Mouse (Mus musculus) liver, embryonic 12.5 days (tissue): ENCODE results near the gene St3gal3. TPM values are rescaled to one million over a fixed set of nuclear protein-coding genes. Genes with fewer than 3 reads are reported as not detected.
A peak's percentile ranks its signal among the peaks of the same experiment; 100 is the strongest.

ENCODE experiments used
- ATAC-seq: fragments of 200-750 bp; cut with Nextera tagmentation; 2 replicates; pipeline ENCODE4 v1.8.0; 2017; ENCODE audit warnings: moderate number of reproducible peaks, mild to moderate bottlenecking, moderate library complexity
- H3K27ac ChIP-seq: fragments of 300-500 bp; sonication (generic); 2 replicates; pipeline ENCODE4 v1.5.1; 2016; ENCODE audit warnings: mild to moderate bottlenecking
- H3K27me3 ChIP-seq: fragments of 300-500 bp; sonication (generic); replicated peaks from 2 replicates; pipeline ENCODE4 v1.6.1; 2016; ENCODE audit warnings: mild to moderate bottlenecking, moderate library complexity
- H3K36me3 ChIP-seq: fragments of 300-500 bp; sonication (generic); 2 replicates; pipeline ENCODE4 v1.6.1; 2016; ENCODE audit warnings: mild to moderate bottlenecking, moderate library complexity
- H3K4me1 ChIP-seq: fragments of 300-500 bp; sonication (generic); 2 replicates; pipeline ENCODE4 v1.6.1; 2016
- H3K4me2 ChIP-seq: fragments of 300-500 bp; sonication (generic); 2 replicates; pipeline ENCODE4 v1.6.1; 2016; ENCODE audit warnings: mild to moderate bottlenecking, moderate library complexity
- H3K4me3 ChIP-seq: fragments of 300-500 bp; sonication (generic); 2 replicates; pipeline ENCODE4 v1.5.1; 2016; ENCODE audit warnings: mild to moderate bottlenecking, moderate library complexity
- H3K9ac ChIP-seq: fragments of 300-500 bp; sonication (generic); 2 replicates; pipeline ENCODE4 v1.6.1; 2016; ENCODE audit warnings: mild to moderate bottlenecking, moderate library complexity
- H3K9me3 ChIP-seq: fragments of 300-500 bp; sonication (generic); replicated peaks from 2 replicates; pipeline ENCODE4 v1.6.1; 2016; ENCODE audit warnings: mild to moderate bottlenecking, moderate library complexity
- WGBS: fragments of 180-500 bp; shearing (Covaris S2); methylation state at CpG from one replicate; pipeline ENCODE4 v1.1.7; 2016; ENCODE audit not compliant: insufficient replicate concordance; 5-methylcytosine and 5-hydroxymethylcytosine counted together
- polyA plus RNA-seq: library from polyadenylated mRNA; unstranded; fragments of >200 nt; fragmentation: Nextera tagmentation; extraction: Ambion mirVana; gene quantifications from 2 replicates; pipeline ENCODE4 v1.2.1, GENCODE M21; 2016

St3gal3 gene
- polyA plus RNA-seq, 1 experiment from 2014 or later, result 2.9 TPM

DNA sequence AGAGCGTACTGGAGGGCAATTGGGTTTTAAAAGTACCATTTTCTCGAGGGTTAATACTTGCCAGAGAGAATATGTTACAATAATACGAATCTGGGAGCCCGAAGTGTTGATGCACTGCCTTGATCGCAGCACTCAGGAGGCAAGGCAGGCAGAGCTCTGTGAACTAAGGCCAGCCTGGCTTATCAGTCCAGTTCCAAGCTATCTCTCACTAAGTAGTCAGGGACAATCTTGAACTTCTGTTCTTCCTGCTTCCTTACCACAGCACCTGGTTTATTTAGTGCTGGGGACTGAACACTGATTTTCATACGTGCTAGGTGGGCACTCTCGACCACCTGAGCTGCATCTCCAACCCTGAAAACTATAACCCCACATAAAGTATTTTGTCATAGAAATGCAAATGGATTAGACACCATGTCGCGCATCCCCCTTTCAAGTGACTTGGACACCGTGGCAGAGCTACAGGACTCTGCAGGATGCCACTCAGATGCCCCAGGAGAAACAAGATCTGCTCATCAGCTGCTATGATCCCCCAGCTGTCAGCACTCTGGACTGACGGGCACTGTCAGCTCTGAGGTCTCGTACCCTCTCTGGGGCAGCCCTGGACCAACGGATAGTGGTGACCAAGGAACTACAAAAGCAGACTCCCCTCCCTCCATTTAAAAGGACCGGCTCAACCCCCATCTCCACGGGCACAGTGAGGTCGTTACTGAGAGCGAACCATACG lies 52.9 kb downstream of the St3gal3 start:
- Histone ChIP-seq H3K9me3 (no peaks in the 10 kb centered on the region), H3K27ac (peak overlapping the region; percentile 97), H3K27me3 (no peaks in the 10 kb centered on the region), H3K4me1 (peaks cover 66% of the 10 kb centered on the region), H3K36me3 (no peaks in the 10 kb centered on the region), H3K9ac (peak overlapping the region; percentile 72; the same call in 1 of the 2 replicates), H3K4me3 (no peak overlapping the region), H3K4me2 (no peak overlapping the region)
- ATAC-seq, result no peak
- 72% methylated on average over 18 of the region's 18 CpGs for WGBS

DNA sequence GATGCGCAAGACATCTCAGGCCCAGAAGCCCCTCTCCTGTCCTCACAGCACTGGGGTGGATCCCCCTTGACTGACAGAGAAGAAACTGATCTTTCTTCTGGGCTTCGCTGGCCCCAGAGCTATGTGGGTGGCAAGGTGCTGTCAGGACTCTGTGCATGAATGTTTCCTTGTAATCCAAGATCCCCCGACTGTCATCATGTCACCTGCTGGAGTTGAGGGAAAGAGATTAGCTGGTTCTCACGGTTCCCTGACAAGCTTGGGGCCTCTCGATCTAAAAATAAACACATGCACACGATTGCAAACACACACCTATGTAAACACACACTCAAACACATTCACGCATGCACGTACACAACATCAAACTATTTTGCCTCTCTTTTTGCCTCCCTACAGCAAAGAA lies 54.2 kb downstream of the St3gal3 start:
- Histone ChIP-seq H3K4me2 (peak overlapping the region; percentile 67), H3K27me3 (no peaks in the 10 kb centered on the region), H3K36me3 (peaks cover 7% of the 10 kb centered on the region; the same call in 1 of the 2 replicates), H3K27ac (peak overlapping the region; percentile 97), H3K4me1 (peaks cover 70% of the 10 kb centered on the region), H3K4me3 (no peak overlapping the region), H3K9me3 (no peaks in the 10 kb centered on the region), H3K9ac (peak overlapping the region; percentile 72)
- peak; percentile 35 for ATAC-seq
- 40% methylated on average over 8 of the region's 8 CpGs for WGBS

DNA sequence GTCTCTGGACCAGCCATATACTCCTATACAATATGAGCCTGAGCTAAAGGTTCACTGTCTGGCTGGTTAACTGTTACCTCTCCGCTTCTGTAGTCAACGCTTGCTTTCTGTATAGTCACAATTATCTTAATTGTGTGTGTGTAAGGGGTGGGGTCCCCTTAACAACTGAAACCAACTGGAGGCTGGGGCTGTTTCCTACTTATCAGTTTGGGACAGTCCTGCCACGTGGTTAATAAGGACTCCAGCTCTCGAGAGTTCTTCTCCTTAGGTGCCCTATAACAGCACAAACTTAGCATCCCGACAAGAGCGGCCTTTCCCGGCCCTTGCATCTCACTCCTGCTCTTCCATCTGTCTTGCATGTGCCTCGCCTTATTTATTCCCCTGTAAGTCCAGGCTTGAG lies 55.5 kb downstream of the St3gal3 start:
- Histone ChIP-seq H3K27ac (peak overlapping the region; percentile 97), H3K9me3 (0 out of 2 replicates have a peak, but pooled peaks cover 3% of the 10 kb centered on the region), H3K9ac (peak overlapping the region; percentile 72), H3K4me1 (peaks cover 71% of the 10 kb centered on the region), H3K27me3 (no peaks in the 10 kb centered on the region), H3K4me2 (peak overlapping the region; percentile 67), H3K4me3 (peak overlapping the region; percentile 33), H3K36me3 (peaks cover 7% of the 10 kb centered on the region; the same call in 1 of the 2 replicates)
- peak; percentile 91 for ATAC-seq
- WGBS, result 25% methylated on average over 8 of the region's 8 CpGs

DNA sequence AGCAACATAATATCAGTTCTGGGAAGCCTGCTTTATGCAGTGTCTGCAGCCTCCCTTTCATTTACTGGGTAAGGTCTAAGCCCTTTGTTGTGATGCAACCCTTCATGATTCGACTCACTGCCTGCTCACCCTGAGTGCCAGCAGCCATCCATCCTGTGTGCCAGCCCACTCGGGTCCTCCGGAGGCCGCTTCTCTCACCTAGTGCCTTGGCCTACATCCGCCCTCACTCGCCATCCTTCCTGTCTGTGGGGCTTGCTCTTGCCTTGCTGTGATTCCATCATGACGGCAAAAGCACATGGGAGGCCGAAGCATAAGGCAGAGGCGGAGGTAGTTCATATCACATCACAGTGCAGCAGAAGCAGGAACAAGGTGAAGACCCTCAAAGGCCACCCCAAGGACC lies 56.1 kb downstream of the St3gal3 start:
- no peaks in the 10 kb centered on the region for H3K27me3 ChIP-seq
- H3K4me3 ChIP-seq, result peak overlapping the region; percentile 33
- peak overlapping the region; percentile 67 for H3K4me2 ChIP-seq
- WGBS, result 63% methylated on average over 9 of the region's 9 CpGs
- peak overlapping the region; percentile 97 for H3K27ac ChIP-seq
- H3K36me3 ChIP-seq, result peaks cover 7% of the 10 kb centered on the region; the same call in 1 of the 2 replicates
- 0 out of 2 replicates have a peak, but pooled peaks cover 6% of the 10 kb centered on the region for H3K9me3 ChIP-seq
- peaks cover 76% of the 10 kb centered on the region for H3K4me1 ChIP-seq
- ATAC-seq, result peak; percentile 6
- H3K9ac ChIP-seq, result peak overlapping the region; percentile 72

DNA sequence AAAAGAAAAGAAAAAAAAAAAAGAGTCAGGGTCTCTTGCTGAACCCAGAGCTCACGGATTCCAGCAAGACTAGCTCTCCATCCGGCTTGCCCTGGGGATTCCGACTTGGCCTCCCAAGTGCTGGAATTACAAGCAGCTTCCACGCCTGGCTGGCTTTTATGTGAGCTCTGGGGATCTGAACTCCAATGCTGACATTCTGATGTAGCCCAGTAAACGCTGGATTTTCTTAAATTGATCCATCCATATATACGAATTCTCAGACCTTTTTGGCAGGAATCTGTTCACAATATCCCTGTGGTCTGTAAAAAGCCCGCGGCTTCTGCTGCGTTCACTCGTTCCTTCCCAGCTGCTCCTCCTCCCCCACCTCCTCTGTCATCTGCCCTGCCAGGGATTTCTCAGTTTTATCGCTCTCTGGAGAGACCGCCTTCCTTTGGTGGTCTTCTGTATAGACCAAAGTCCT lies 57.4 kb downstream of the St3gal3 start:
- 66% methylated on average over 12 of the region's 12 CpGs for WGBS
- ATAC-seq, result no peak
- 0 out of 2 replicates have a peak, but pooled peaks cover 6% of the 10 kb centered on the region for H3K9me3 ChIP-seq
- peak overlapping the region; percentile 97; the same call in 1 of the 2 replicates for H3K27ac ChIP-seq
- H3K4me2 ChIP-seq, result no peak overlapping the region
- H3K27me3 ChIP-seq, result no peaks in the 10 kb centered on the region
- H3K4me1 ChIP-seq, result peaks cover 76% of the 10 kb centered on the region
- H3K36me3 ChIP-seq, result peaks cover 7% of the 10 kb centered on the region; the same call in 1 of the 2 replicates
- H3K4me3 ChIP-seq, result no peak overlapping the region
- peak overlapping the region; percentile 54 for H3K9ac ChIP-seq

DNA sequence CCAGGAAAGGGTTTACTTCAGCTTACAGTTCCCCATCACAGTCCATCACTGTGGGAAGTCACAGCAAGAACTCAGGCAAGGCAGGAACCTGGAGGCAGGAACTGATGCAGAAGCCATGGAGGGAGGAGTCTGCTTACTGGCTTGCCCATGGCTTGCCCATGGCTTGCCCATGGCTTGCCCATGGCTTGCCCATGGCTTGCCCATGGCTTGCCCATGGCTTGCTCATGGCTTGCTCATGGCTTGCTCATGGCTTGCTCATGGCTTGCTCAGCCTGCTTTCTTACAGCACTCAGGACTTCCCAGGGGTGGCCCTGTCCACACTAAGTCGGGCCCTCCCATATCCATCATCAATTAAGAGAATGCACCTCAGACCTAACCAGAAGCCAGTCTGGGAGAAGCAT lies 58.1 kb downstream of the St3gal3 start:
- Histone ChIP-seq H3K9me3 (0 out of 2 replicates have a peak, but pooled peaks cover 6% of the 10 kb centered on the region), H3K4me2 (no peak overlapping the region), H3K4me1 (peaks cover 69% of the 10 kb centered on the region), H3K27me3 (no peaks in the 10 kb centered on the region), H3K4me3 (no peak overlapping the region), H3K27ac (peak overlapping the region; percentile 14; the same call in 1 of the 2 replicates), H3K36me3 (peaks cover 7% of the 10 kb centered on the region; the same call in 1 of the 2 replicates), H3K9ac (no peak overlapping the region)
- ATAC-seq, result no peak
- 96% methylated on average over 1 of the region's 1 CpGs for WGBS

DNA sequence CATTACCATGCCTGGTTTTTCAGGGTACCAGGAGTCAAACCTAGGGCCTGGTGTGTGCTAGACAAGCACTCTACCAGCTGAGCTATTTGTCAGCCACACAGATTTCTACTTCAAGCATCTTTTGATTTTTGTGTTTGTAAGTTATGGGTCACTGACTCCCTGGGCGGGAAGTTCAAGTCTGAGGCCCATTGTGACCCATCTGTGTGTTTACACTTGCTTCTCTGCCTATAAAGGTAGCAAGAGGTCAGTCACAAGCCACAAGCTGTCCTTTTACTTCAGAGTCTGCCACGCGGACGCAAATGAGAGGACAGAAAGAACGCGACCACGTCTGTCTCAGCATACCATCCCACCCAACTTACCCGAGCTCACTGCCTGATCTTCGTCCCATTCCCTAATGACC lies 59.4 kb downstream of the St3gal3 start:
- Histone ChIP-seq H3K27me3 (no peaks in the 10 kb centered on the region), H3K4me1 (peaks cover 56% of the 10 kb centered on the region), H3K9me3 (0 out of 2 replicates have a peak, but pooled peaks cover 6% of the 10 kb centered on the region), H3K9ac (no peak overlapping the region), H3K36me3 (peaks cover 7% of the 10 kb centered on the region; the same call in 1 of the 2 replicates), H3K4me2 (no peak overlapping the region), H3K27ac (no peak overlapping the region), H3K4me3 (no peak overlapping the region)
- 85% methylated on average over 9 of the region's 9 CpGs for WGBS
- no peak for ATAC-seq

DNA sequence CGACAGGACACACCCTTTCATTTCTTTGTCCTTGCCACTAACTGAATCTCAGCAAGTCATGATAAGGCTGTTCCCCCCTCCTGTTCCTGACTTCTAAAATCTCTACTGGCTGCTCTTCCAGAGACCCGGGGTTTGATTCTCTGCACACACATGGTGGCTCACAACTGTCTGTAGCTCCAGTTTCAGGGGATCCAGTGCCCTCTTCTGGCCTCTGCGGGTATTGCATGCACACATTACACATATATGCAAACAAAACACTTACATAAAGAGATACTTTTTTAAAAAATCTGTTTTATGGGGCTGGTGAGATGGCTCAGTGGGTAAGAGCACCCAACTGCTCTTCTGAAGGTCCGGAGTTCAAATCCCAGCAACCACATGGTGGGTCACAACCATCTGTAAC lies 60.5 kb downstream of the St3gal3 start:
- Histone ChIP-seq H3K36me3 (peaks cover 7% of the 10 kb centered on the region; the same call in 1 of the 2 replicates), H3K4me2 (no peak overlapping the region), H3K4me3 (no peak overlapping the region), H3K9me3 (0 out of 2 replicates have a peak, but pooled peaks cover 6% of the 10 kb centered on the region), H3K4me1 (peaks cover 45% of the 10 kb centered on the region), H3K9ac (no peak overlapping the region), H3K27me3 (no peaks in the 10 kb centered on the region), H3K27ac (no peak overlapping the region)
- no peak for ATAC-seq
- 81% methylated on average over 4 of the region's 4 CpGs for WGBS

DNA sequence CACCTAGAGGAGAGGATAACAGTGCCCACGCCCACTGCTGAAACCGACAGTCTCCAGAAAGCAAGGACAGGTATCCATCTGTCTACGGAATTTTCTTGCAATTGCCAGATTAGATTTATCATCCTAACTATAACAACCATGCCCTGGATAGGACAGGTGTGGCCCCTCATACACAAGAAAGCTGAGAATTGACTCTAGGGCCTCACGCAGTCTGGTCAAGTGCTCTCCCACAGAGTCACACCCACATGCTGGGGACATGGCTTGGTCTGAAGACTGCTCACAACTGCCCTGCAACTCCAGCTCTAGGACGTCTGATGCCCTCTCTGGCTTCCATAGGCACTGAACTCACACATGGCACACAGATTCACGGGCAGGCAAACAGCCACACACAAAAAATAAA lies 61.6 kb downstream of the St3gal3 start:
- H3K4me3 ChIP-seq, result no peak overlapping the region
- no peaks in the 10 kb centered on the region for H3K27me3 ChIP-seq
- 0 out of 2 replicates have a peak, but pooled peaks cover 6% of the 10 kb centered on the region for H3K9me3 ChIP-seq
- peak; percentile 65 for ATAC-seq
- 57% methylated on average over 6 of the region's 6 CpGs for WGBS
- peaks cover 7% of the 10 kb centered on the region; the same call in 1 of the 2 replicates for H3K36me3 ChIP-seq
- H3K4me2 ChIP-seq, result no peak overlapping the region
- 0 out of 2 replicates have a peak overlapping the region, but pooled peaks have one; percentile 2 for H3K27ac ChIP-seq
- peaks cover 35% of the 10 kb centered on the region for H3K4me1 ChIP-seq
- no peak overlapping the region for H3K9ac ChIP-seq

DNA sequence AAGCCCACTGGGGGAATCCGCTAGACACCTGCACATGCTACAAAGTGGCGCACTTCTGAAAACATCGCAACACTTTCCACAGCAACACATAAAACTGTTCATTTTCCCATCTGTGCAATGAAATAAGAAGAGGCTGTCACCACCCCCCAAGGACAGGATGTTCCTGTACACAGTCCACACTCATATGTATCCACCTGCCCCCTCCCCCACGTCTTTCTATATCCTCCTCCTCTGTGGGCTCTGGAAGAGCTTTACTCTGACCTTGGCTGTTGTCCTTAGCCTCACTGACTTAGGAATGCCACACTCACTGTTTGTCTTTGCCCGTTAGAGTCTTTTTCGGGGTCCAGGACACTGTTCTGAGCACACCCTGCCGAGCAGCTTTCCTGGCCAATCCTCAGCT lies 62.8 kb downstream of the St3gal3 start:
- Histone ChIP-seq H3K9ac (no peak overlapping the region), H3K9me3 (0 out of 2 replicates have a peak, but pooled peaks cover 6% of the 10 kb centered on the region), H3K4me2 (no peak overlapping the region), H3K27me3 (no peaks in the 10 kb centered on the region), H3K4me1 (peaks cover 22% of the 10 kb centered on the region), H3K36me3 (peaks cover 7% of the 10 kb centered on the region; the same call in 1 of the 2 replicates), H3K4me3 (no peak overlapping the region), H3K27ac (no peak overlapping the region)
- 85% methylated on average over 7 of the region's 7 CpGs for WGBS
- ATAC-seq, result no peak

DNA sequence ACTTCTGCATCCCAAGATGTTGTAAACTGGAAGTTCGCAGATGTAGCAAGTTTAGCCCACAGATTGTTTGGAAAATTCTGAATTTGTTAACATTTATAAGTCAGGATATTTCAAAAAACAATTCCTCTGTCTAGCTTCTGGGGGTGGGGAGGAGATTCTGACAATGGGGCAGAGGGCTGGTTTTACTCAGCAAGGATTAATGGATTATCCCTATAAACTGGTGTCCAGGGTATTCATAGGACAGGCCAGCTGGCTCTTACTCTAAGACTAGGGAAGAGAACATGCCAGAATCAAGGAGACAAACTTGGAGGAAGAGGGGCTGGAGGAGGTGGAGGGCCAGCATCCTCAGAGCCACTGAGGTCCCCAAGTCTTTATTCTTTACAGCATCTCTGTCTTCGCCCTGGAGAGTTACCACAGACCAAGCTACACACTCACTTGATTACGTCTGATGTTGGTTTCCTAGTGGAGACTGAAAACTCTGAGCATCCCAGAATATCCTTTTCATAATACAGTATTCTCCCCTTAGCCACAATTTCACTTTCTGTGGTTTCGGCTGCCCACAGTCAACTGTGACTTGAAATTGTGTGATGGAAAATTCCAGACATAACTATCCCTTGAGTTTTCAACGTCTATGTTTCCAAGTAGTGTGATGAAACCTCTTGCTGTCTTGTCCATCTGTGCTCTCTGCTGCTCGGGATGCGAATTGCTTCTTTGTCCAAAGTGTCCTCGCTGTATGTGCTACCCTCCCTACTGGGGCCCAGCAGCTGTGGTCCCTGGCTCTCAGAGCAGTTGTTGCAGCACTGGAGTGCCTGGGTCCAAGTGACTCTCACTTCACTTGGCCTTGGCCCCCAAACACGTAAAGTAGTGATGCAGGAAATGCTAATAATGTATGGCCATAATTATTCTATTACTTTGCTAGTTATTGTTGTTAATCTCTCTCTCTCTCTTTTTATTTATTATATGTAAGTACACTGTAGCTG lies 64.2 kb downstream of the St3gal3 start:
- WGBS, result 78% methylated on average over 9 of the region's 9 CpGs
- Histone ChIP-seq H3K4me2 (no peak overlapping the region), H3K27ac (no peak overlapping the region), H3K36me3 (no peaks in the 10 kb centered on the region), H3K9ac (no peak overlapping the region), H3K27me3 (no peaks in the 10 kb centered on the region), H3K4me1 (peaks cover 17% of the 10 kb centered on the region), H3K4me3 (no peak overlapping the region), H3K9me3 (0 out of 2 replicates have a peak, but pooled peaks cover 6% of the 10 kb centered on the region)
- ATAC-seq, result no peak
